Mouse (Mus musculus) limb, embryonic 12.5 days (tissue): Measurements from ENCODE around the gene Rnase9. TPM values are rescaled to one million over a fixed set of nuclear protein-coding genes. Genes with fewer than 3 reads are reported as not detected.

ENCODE experiments used
- ATAC-seq: fragments of 200-750 bp; cut with Nextera tagmentation; 2 replicates; pipeline ENCODE4 v1.8.0; 2017; ENCODE audit warnings: low read depth, moderate TSS enrichment; ENCODE audit not compliant: insufficient number of reproducible peaks, insufficient read depth, low FRiP score, low TSS enrichment
- H3K27ac ChIP-seq: fragments of 300-500 bp; sonication (generic); 2 replicates; pipeline ENCODE4 v1.5.1; 2016; ENCODE audit warnings: mild to moderate bottlenecking, moderate library complexity
- H3K27me3 ChIP-seq: fragments of 300-500 bp; sonication (generic); 2 replicates; pipeline ENCODE4 v1.6.1; 2016; ENCODE audit warnings: mild to moderate bottlenecking, moderate library complexity
- H3K36me3 ChIP-seq: fragments of 300-500 bp; sonication (generic); 2 replicates; pipeline ENCODE4 v1.6.1; 2016; ENCODE audit warnings: mild to moderate bottlenecking, moderate library complexity
- H3K4me1 ChIP-seq: fragments of 300-500 bp; sonication (generic); replicated peaks from 2 replicates; pipeline ENCODE4 v1.6.1; 2016
- H3K4me2 ChIP-seq: fragments of 300-500 bp; sonication (generic); 2 replicates; pipeline ENCODE4 v1.6.1; 2016; ENCODE audit warnings: mild to moderate bottlenecking, moderate library complexity
- H3K4me3 ChIP-seq: fragments of 300-500 bp; sonication (generic); replicated peaks from 2 replicates; pipeline ENCODE4 v1.5.1; 2016; ENCODE audit warnings: mild to moderate bottlenecking
- H3K9ac ChIP-seq: fragments of 300-500 bp; sonication (generic); replicated peaks from 2 replicates; pipeline ENCODE4 v1.6.1; 2016; ENCODE audit warnings: mild to moderate bottlenecking, moderate library complexity
- H3K9me3 ChIP-seq: fragments of 300-500 bp; sonication (generic); 2 replicates; pipeline ENCODE4 v1.6.1; 2016; ENCODE audit warnings: mild to moderate bottlenecking, moderate library complexity
- WGBS: fragments of 180-500 bp; shearing (Covaris S2); methylation state at CpG from one replicate; pipeline ENCODE4 v1.1.7; 2016; 5-methylcytosine and 5-hydroxymethylcytosine counted together
- polyA plus RNA-seq: library from polyadenylated mRNA; unstranded; fragments of >200 nt; fragmentation: Nextera tagmentation; extraction: Ambion mirVana; gene quantifications from 2 replicates; pipeline ENCODE4 v1.2.1, GENCODE M21; 2016

The Rnase9 gene
- polyA plus RNA-seq, 1 experiment from 2014 or later: not detected

GRCm38 (mm10) chr14:51051941-51052340 is 10.3 kb upstream of the Rnase9 start:
- Histone ChIP-seq H3K27ac (no peak overlapping the region), H3K9ac (no peak overlapping the region), H3K27me3 (no peaks in the 10 kb centered on the region)

GRCm38 (mm10) chr14:51050063-51050462 is 8.4 kb upstream of the Rnase9 start, which contains the start of gene Rnase11:
TSS of gene Rnase11 (minus strand) at chr14:51050163.
- no peaks in the 10 kb centered on the region for H3K27me3 ChIP-seq
- ATAC-seq: no peak

More at GRCm38 (mm10) chr14:51051941-51052340, 10.3 kb upstream of the Rnase9 start:
- ATAC-seq: no peak
- Histone ChIP-seq H3K4me3 (no peak overlapping the region), H3K4me1 (0 out of 2 replicates have a peak, but pooled peaks cover 5% of the 10 kb centered on the region), H3K36me3 (no peaks in the 10 kb centered on the region), H3K9me3 (no peaks in the 10 kb centered on the region), H3K4me2 (no peak overlapping the region)
- WGBS: 56% methylated on average over 5 of the region's 5 CpGs

DNA sequence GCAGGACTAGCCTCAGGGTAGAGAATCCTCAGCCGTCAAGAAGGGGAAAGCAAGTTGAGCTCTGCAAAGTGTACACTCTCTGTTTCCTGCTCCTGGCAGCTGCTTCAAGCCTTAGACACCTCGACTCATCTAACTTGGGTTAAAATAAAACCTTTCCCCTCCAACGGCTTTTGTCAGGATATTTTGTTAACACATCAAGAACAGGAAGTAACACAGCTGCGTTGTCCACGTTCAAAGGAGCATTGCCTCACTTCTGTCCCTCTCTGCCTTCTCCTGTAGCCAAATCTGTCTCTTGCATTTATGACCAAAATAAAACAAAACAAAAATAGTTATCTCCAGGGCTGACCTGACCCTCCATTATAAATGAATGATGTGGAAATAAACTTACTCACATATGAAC is 6.2 kb upstream of the Rnase9 start:
- ATAC-seq: no peak
- H3K9ac ChIP-seq: no peak overlapping the region
- 56% methylated on average over 5 of the region's 5 CpGs for WGBS
- H3K4me3 ChIP-seq: no peak overlapping the region
- no peaks in the 10 kb centered on the region for H3K4me1 ChIP-seq
- H3K27ac ChIP-seq: no peak overlapping the region
- H3K4me2 ChIP-seq: no peak overlapping the region
- no peaks in the 10 kb centered on the region for H3K36me3 ChIP-seq
- H3K9me3 ChIP-seq: no peaks in the 10 kb centered on the region
- H3K27me3 ChIP-seq: no peaks in the 10 kb centered on the region

More at GRCm38 (mm10) chr14:51050063-51050462, 8.4 kb upstream of the Rnase9 start, which contains the start of gene Rnase11:
- Histone ChIP-seq H3K4me3 (no peak within 1 kb of the TSS), H3K4me2 (no peak within 1 kb of the TSS), H3K9me3 (no peaks in the 10 kb centered on the region), H3K27ac (no peak within 1 kb of the TSS), H3K9ac (no peak within 1 kb of the TSS), H3K36me3 (no peaks in the 10 kb centered on the region), H3K4me1 (0 out of 2 replicates have a peak, but pooled peaks cover 5% of the 10 kb centered on the region)
- WGBS: 83% methylated on average over 2 of the region's 2 CpGs

DNA sequence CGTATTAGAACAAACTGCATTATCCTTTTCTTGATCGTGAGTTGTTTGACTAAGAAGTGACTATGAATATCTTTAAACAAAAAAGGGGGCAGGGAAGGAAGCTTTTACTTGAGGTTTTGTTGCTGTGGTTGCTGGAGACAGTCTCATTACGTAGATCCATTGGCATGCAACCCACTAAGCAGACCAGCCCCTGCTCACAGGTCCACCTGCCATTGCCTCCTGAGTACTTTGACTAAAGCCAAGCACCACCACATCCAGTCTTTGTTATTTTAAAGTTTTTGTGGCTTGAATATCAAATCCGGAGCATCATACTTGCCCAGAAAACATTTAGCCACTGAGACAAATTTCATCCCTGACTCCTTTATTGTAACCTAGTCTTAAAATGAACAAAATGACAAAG is 5.5 kb downstream of the Rnase9 start:
- no peaks in the 10 kb centered on the region for H3K36me3 ChIP-seq
- no peaks in the 10 kb centered on the region for H3K9me3 ChIP-seq
- 85% methylated on average over 4 of the region's 4 CpGs for WGBS
- no peak overlapping the region for H3K27ac ChIP-seq
- ATAC-seq: no peak
- H3K4me2 ChIP-seq: no peak overlapping the region
- H3K27me3 ChIP-seq: no peaks in the 10 kb centered on the region
- no peaks in the 10 kb centered on the region for H3K4me1 ChIP-seq
- no peak overlapping the region for H3K4me3 ChIP-seq
- H3K9ac ChIP-seq: no peak overlapping the region

DNA sequence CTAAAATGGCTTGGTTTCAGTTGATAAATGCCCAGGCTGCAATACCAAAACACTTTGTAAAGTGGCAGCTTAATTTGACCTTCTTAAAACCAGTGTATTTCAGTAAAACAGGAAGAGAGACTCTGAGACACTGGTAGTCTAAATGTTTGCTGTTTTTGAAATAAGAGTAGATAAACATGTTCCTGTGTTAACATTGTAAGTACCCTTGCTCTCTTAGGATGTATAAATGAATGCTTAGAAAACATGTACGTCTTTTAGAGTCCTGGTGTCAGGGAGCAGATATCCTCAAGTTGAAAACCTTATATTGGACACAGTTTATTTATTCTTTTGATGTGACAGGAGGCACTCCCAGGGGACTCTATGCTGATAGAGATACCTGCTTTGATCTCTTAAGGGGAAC is 6.5 kb downstream of the Rnase9 start:
- Histone ChIP-seq H3K36me3 (no peaks in the 10 kb centered on the region), H3K27ac (no peak overlapping the region), H3K4me3 (no peak overlapping the region), H3K9me3 (no peaks in the 10 kb centered on the region), H3K27me3 (no peaks in the 10 kb centered on the region), H3K4me1 (no peaks in the 10 kb centered on the region), H3K9ac (no peak overlapping the region), H3K4me2 (no peak overlapping the region)
- ATAC-seq: no peak
- 30% methylated on average over 1 of the region's 1 CpGs for WGBS

GRCm38 (mm10) chr14:51027387-51028155 is 14.1 kb downstream of the Rnase9 start:
- no peaks in the 10 kb centered on the region for H3K4me1 ChIP-seq
- no peak overlapping the region for H3K4me3 ChIP-seq
- no peak overlapping the region for H3K4me2 ChIP-seq
- H3K27me3 ChIP-seq: no peaks in the 10 kb centered on the region
- no peak overlapping the region for H3K9ac ChIP-seq
- H3K27ac ChIP-seq: no peak overlapping the region
- H3K36me3 ChIP-seq: no peaks in the 10 kb centered on the region
- WGBS: 54% methylated on average over 3 of the region's 3 CpGs
- H3K9me3 ChIP-seq: no peaks in the 10 kb centered on the region
- ATAC-seq: no peak

- Histone ChIP-seq H3K9me3 (no peaks in the 10 kb centered on the region), H3K4me1 (no peaks in the 10 kb centered on the region), H3K4me3 (no peak overlapping the region), H3K27ac (no peak overlapping the region), H3K36me3 (no peaks in the 10 kb centered on the region), H3K4me2 (no peak overlapping the region), H3K9ac (no peak overlapping the region), H3K27me3 (no peaks in the 10 kb centered on the region)
- 31% methylated on average over 5 of the region's 5 CpGs for WGBS
- ATAC-seq: no peak
Observed at GRCm38 (mm10) chr14:51026391-51027133, 15.1 kb downstream of the Rnase9 start.

DNA sequence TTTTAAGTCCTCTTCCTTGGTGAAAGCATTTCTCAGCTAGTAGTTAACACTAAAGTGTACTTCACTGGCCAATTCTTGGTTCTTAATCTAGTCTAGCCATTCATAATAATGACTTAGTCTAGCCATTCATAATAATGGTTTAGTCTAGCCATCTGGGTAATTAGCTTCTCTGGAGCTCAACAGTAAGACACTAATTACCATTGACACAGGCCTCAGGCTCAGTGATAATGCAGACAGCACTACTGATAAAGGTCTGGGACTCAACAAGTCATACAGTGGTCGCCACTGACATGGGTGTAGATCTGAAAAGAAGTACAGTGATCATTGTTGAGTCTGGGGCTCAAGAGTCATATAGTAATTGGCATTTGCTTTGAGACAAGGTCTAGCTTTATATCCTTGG is 16.8 kb downstream of the Rnase9 start:
- Histone ChIP-seq H3K4me1 (no peaks in the 10 kb centered on the region), H3K36me3 (no peaks in the 10 kb centered on the region), H3K27me3 (no peaks in the 10 kb centered on the region), H3K9ac (no peak overlapping the region), H3K9me3 (no peaks in the 10 kb centered on the region), H3K27ac (no peak overlapping the region), H3K4me3 (no peak overlapping the region), H3K4me2 (no peak overlapping the region)
- ATAC-seq: no peak
- WGBS: 80% methylated on average over 1 of the region's 1 CpGs

GRCm38 (mm10) chr14:51023457-51023856 is 18.2 kb downstream of the Rnase9 start:
- Histone ChIP-seq H3K9me3 (no peaks in the 10 kb centered on the region), H3K4me3 (no peak overlapping the region), H3K9ac (no peak overlapping the region), H3K27ac (no peak overlapping the region), H3K27me3 (no peaks in the 10 kb centered on the region), H3K4me1 (no peaks in the 10 kb centered on the region), H3K36me3 (no peaks in the 10 kb centered on the region), H3K4me2 (no peak overlapping the region)
- 87% methylated on average over 4 of the region's 4 CpGs for WGBS
- no peak for ATAC-seq

DNA sequence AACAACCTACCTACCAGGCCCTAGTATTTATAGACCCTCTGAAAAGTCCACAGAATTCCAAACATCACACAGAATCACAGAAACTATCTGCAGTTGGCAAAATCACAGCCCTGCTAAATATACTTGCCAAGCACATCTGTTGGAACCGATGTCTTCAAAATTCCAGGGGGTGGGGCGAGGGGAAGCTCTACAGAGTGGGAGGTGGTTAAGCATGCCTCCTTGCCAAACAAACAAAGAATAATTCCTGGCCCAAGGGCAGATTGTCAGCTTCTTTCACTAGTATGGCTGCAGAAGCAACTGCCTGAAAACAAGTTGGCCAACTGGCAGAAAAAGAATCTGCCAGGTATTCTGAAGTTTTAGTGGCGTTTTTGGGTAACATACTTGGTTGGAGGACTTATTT is 24.4 kb downstream of the Rnase9 start:
- H3K4me1 ChIP-seq: no peaks in the 10 kb centered on the region
- H3K27me3 ChIP-seq: no peaks in the 10 kb centered on the region
- no peak for ATAC-seq

DNA sequence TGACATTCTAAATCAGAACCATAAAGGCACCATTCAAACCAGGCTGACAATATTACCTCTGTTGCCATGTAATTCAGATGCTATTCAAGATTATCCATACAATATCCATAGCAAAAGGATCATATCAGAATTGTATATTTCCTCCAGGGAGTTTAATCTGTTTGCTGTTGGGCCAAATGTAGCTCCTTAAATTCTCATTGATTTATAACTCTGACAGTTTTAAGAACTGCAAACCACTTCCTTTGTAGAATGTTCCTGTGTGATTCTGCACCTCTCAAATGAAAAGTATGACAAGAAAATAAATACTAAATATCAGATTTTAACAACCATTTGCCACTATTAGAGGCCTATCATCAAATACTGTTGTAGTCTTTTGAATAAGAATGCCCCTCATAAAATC is 25.9 kb downstream of the Rnase9 start:
- Histone ChIP-seq H3K9ac (no peak overlapping the region), H3K4me1 (no peaks in the 10 kb centered on the region), H3K27me3 (no peaks in the 10 kb centered on the region), H3K4me2 (no peak overlapping the region), H3K27ac (no peak overlapping the region), H3K36me3 (no peaks in the 10 kb centered on the region), H3K4me3 (no peak overlapping the region), H3K9me3 (0 out of 2 replicates have a peak, but pooled peaks cover 6% of the 10 kb centered on the region)
- no peak for ATAC-seq

More for the DNA sequence above, 24.4 kb downstream of the Rnase9 start:
- Histone ChIP-seq H3K27ac (no peak overlapping the region), H3K9ac (no peak overlapping the region), H3K36me3 (no peaks in the 10 kb centered on the region), H3K4me3 (no peak overlapping the region), H3K4me2 (no peak overlapping the region), H3K9me3 (no peaks in the 10 kb centered on the region)
- WGBS: 74% methylated on average over 3 of the region's 3 CpGs
